Mouse (Mus musculus) left cerebral cortex, adult 9 months (tissue): ENCODE data around the gene Nup155.
A peak's percentile ranks its signal among the peaks of the same experiment; 100 is the strongest.
"Not testable (repeated sequence)": the region's sequence is repeated elsewhere in the genome, so short reads cannot be mapped to it uniquely, and the experiment has no call there.

Source experiments
- DNase-seq, 2 experiments: peaks; one replicate each; pipeline ENCODE4 v3.0.0; 2022; ENCODE audit warnings: low spot score in 2 of 2

The Nup155 gene

GRCm38 (mm10) chr15:8108966-8109743, at the start of gene Nup155:
Gene Nup155, plus strand, starts transcription at chr15:8109273.
- peak; percentile 83 to 93 for DNase-seq

DNA sequence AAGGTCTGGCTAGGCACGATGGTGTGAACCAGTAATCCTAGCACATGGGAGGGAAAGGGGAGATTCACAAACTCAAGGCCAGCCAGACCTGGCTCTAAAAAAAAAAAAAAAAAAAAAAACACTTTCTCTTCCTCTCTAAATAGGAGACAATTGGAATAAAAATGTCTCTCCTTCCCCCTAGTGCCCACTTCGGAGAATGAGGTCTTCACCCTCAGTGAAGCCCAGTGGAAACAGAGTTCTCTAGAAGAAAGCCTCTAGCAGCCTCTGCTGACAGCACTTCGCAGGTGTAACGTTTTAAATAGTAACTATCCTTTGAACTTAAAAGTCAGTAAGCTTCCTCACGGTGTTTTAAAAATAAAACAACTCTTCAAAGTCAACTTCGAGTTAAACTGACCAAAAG, 43.9 kb upstream of the Nup155 start:
- DNase-seq, result no peak

GRCm38 (mm10) chr15:8073159-8073558, 35.9 kb upstream of the Nup155 start:
- not testable (repeated sequence) for DNase-seq

DNA sequence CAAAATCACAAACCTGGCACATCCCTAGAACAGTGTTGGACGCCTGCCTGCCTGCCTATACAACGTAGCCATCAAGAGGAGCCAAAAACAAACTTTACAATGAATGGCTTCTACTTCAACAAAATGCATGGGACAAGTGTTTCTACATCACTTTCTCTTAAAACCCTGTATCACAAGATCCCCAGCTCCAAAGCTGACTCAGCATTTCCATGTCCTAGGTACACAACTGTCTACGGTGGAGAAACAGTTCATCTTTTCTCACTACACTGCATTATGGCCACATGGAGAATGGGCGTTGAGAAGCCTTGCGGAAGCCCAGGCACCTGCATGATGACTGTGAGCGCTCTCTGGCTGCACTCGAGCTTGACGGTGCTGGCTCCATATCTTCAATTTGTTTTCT, 26.9 kb upstream of the Nup155 start:
- no peak for DNase-seq

- no peak for DNase-seq
Measured at GRCm38 (mm10) chr15:8087293-8087692, 21.8 kb upstream of the Nup155 start.

DNA sequence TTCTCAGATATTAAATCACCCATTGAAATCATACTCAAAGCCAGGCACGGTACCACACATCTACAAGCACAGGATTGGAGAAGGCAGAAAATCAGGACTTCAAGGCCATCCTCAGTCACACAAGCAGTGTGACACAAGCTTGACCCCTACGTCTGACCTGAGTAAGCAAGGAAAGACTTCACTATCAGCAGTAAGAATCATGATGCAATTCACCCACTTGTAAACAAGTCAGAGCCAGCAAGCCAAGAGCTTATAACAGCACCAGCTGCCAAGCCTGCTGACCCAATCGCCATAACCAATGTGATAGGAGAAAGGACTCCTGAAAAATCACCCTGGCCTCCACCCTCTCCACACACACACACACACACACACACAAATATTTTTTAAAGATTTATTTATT, 20.4 kb upstream of the Nup155 start:
- DNase-seq, result no peak

- DNase-seq, result no peak
Measured at GRCm38 (mm10) chr15:8090685-8091084, 18.4 kb upstream of the Nup155 start.

GRCm38 (mm10) chr15:8092668-8093067, 16.4 kb upstream of the Nup155 start:
- DNase-seq, result not testable (repeated sequence)

DNA sequence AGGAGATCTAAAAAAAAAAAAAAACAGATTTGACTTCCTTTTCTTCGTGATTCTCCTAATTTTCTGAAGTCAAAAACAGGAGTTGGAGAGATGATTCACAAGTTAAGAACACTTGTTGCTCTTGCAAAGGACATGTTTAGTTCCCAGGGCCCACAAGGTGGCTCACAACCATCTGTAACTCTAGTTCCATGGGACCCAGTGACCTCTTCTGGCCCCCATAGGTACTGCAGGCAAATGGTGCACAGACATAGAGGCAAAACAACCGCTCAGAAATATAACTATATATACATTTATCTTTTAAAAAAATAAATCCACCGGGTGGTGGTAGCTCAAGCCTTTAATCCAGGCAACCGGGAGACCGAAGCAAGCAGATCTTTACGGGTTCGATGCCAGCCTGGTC, 11.2 kb upstream of the Nup155 start:
- DNase-seq, result peak in 1 of 2 experiments; percentile 43

GRCm38 (mm10) chr15:8098774-8099749, 10.0 kb upstream of the Nup155 start, which contains the start of gene Wdr70:
Gene Wdr70, minus strand, starts transcription at chr15:8099209.
- peak; percentile 79 to 97 for DNase-seq

GRCm38 (mm10) chr15:8101975-8102542, 7.0 kb upstream of the Nup155 start:
- not testable (repeated sequence) for DNase-seq

- DNase-seq, result no peak
Measured at GRCm38 (mm10) chr15:8108360-8108965, 610 bp upstream of the Nup155 start.

GRCm38 (mm10) chr15:8109782-8110181, 709 bp downstream of the Nup155 start:
- DNase-seq, result no peak

- no peak for DNase-seq
Measured at GRCm38 (mm10) chr15:8129281-8129680, 20.2 kb downstream of the Nup155 start.

DNA sequence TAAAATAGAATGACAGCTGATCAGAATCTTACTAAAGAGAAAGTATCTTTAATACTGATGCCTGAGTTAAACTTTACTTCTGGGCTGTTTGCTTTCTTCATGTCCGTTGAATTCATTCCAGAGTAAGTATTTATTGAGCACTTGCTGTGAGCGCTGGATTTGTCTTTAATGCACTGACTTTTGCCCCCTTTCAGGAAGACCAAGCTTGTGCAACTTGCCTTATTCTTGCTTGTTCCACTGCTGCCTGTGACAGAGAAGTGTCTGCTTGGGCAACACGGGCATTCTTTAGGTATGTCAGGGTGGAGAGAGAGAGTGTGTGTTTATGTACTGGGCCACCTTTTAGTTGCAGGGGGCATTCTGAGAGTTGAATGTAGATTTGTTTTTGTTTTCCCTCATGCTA, 22.2 kb downstream of the Nup155 start:
- no peak for DNase-seq

DNA sequence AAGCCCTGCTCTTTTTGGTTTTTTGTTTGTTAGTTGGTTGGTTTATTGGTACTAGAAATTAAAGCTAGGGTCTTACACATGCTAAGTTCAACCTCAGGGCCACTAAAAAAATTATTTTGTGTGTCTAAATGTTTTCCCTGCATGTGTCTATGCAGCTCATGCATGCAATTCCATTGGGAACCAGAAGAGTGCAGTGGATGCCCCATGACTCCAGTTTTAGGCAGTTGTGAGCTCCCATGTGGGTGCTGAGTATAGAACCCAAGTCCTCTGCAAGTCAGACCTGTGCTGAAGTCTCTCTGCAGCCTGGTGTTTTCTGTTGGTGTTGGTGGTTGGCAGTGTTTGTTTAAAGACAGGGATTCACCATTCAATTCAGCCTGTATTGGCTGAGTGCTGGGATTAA, 22.7 kb downstream of the Nup155 start:
- no peak for DNase-seq

- no peak for DNase-seq
Measured at GRCm38 (mm10) chr15:8135606-8136005, 26.5 kb downstream of the Nup155 start.

DNA sequence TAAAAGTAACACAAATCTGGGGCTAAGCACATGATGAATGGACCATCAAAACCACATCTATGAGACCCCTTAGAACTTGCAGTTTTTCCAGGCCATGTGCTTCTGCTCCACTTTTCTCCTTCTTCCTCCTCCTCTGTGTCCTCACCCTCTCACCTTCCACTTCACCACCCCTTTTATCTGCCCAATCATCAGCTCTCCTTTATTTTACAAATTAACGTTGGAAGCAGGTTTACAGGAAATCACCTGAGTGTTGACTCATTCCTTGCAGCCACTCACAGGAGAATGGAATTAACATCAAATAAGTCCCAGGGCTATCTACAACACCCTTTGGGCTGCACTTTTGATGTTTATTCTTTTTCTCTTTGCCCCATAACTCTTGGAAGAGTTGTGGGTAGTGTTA, 52.8 kb downstream of the Nup155 start:
- no peak for DNase-seq

- DNase-seq, result peak; percentile 73 to 90
Measured at GRCm38 (mm10) chr15:8168591-8169265, 59.7 kb downstream of the Nup155 start, which contains the start of gene Cplane1. Gene Cplane1, plus strand, starts transcription at chr15:8169106.

- DNase-seq, result peak; percentile 3 to 45
Measured at GRCm38 (mm10) chr15:8169266-8169746, 60.2 kb downstream of the Nup155 start.

DNA sequence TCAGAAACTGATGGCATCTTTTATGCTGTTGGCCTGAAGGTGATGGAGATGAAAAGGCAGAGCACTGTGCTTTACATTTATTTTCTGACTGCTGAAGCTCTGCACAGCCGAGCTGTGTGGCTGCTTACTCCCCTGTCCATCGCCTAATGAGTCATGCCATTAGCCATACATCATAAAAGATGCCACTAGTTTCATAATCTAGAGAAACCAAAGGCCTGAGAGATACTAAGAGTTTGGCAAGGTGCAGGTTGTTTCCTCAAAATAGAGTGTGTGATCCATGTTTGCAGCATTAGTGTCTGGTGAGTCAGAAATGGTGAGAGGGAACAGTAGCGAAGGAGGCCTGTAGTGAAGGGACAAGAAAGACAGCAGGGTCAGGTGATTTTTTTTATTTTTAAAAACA, 80.5 kb downstream of the Nup155 start:
- no peak for DNase-seq
